Mouse (Mus musculus): ENCODE measurements around the gene Pum3. TPM values are rescaled to one million over a fixed set of nuclear protein-coding genes. Genes with fewer than 3 reads are reported as not detected.

Gene Pum3
- polyA plus RNA-seq, 1 experiment = 6.9 TPM

DNA sequence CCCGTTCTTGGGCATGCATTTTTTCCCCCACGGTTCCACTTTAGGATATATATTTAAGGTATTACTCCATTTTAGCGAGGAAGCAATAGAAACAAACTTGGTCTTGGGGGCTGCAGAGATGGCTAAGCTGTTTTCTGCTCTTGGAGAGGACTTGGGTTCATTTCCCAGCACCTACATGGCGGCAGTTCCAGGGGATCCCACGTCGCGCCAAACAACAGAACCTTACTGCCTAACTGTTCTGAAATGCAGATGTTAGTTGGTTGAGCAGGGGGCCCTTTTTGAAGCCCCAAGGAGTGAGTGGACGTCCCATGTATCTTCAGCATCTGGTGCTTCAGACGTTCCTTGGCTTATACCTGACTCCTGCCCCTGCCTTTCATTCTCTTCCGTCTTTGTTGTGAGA, 781 bp upstream of the Pum3 start:
- Histone ChIP-seq H3K4me3 (ENCODE audit: control insufficient read depth, low read depth, low read length) (peak overlapping the region; percentile 97), H3K36me3 (ENCODE audit: control insufficient read depth, insufficient read depth, low read length) (no peaks in the 10 kb centered on the region), H3K4me1 (ENCODE audit: control insufficient read depth, insufficient read depth, low read length) (peaks cover 11% of the 10 kb centered on the region), H3K27ac (ENCODE audit: control insufficient read depth, insufficient read depth, low read depth, low read length) (peak overlapping the region; percentile 86), H3K27me3 (ENCODE audit: control insufficient read depth, insufficient read depth, low read length) (no peaks in the 10 kb centered on the region)
- TF ChIP-seq CTCF (IDR thresholded peaks at IDR 0.05; ENCODE audit: control insufficient read depth, insufficient read depth, insufficient replicate concordance, low read depth, low read length) (no peak), POLR2A (IDR thresholded peaks at IDR 0.05; ENCODE audit: control insufficient read depth, low read depth, low read length) (no peak)

DNA sequence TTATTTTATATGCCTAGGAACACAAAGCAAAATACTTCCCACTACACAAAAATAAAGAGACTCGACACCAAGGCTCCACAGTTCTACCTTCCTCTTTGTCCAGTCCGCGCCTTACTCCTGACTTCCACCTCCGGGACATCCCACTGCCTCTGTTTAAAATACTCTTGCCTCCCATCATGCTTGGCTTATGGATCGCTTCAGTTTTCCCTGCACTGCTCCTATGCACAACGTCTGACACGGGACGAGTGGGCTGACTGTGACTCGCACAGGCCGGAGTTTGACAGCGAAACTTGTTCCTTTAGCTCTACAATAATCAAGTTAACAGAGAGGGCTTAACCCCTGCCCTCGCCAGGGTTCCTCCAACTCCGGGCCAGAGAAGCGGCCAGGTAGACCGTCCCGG, 344 bp downstream of the Pum3 start:
- H3K27me3 ChIP-seq (ENCODE audit: control insufficient read depth, insufficient read depth, low read length) = no peaks in the 10 kb centered on the region
- H3K4me3 ChIP-seq (ENCODE audit: control insufficient read depth, low read depth, low read length) = peak overlapping the region; percentile 97
- H3K4me1 ChIP-seq (ENCODE audit: control insufficient read depth, insufficient read depth, low read length) = peaks cover 11% of the 10 kb centered on the region
- H3K27ac ChIP-seq (ENCODE audit: control insufficient read depth, insufficient read depth, low read depth, low read length) = peak overlapping the region; percentile 76
- TF ChIP-seq CTCF (IDR thresholded peaks at IDR 0.05; ENCODE audit: control insufficient read depth, insufficient read depth, insufficient replicate concordance, low read depth, low read length) (no peak), POLR2A (IDR thresholded peaks at IDR 0.05; ENCODE audit: control insufficient read depth, low read depth, low read length) (no peak)
- no peaks in the 10 kb centered on the region; the same call in 1 of the 2 replicates for H3K36me3 ChIP-seq (ENCODE audit: control insufficient read depth, insufficient read depth, low read length)

DNA sequence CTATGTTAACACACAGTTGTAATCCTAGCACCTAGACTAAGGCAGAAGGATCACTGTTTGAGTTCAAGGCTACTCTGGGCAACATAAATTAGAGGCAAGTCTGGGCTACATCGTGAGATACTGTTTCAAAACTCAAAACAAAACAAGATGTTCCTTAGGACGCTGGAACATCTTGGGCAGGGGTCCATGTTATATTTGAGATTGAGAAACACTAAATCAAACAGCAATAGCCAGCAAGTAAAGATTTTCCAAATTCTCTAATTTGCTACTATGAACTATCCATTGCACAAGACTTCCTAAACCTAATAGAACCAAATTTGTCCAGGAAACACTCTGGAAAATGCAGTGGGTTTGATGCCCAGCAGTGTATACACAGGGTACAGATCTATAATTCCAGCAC, 1.8 kb downstream of the Pum3 start:
- no peaks in the 10 kb centered on the region for H3K27me3 ChIP-seq (ENCODE audit: control insufficient read depth, insufficient read depth, low read length)

DNA sequence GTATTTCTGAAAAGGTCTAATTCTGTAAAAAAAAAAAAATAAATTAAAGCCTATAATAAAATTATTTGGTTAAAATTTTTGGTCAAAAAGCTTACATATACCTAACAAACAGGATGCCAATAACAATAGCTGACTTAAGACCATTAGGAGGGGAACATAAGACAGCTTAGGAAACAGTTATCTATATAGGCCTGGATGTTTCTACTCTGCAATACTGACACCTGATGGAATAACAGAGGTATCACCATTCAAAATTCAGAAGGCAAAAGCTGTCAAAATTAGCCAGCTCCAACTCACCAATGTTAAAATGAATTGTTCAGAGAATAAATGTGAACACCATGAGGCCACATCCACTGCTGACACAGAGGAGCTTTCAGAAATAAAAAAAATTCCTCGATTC, 3.2 kb downstream of the Pum3 start:
- Histone ChIP-seq H3K27me3 (ENCODE audit: control insufficient read depth, insufficient read depth, low read length) (no peaks in the 10 kb centered on the region), H3K4me3 (ENCODE audit: control insufficient read depth, low read depth, low read length) (no peak overlapping the region), H3K27ac (ENCODE audit: control insufficient read depth, insufficient read depth, low read depth, low read length) (no peak overlapping the region), H3K36me3 (ENCODE audit: control insufficient read depth, insufficient read depth, low read length) (no peaks in the 10 kb centered on the region; the same call in none of the 2 replicates), H3K4me1 (ENCODE audit: control insufficient read depth, insufficient read depth, low read length) (peaks cover 11% of the 10 kb centered on the region)
- TF ChIP-seq CTCF (IDR thresholded peaks at IDR 0.05; ENCODE audit: control insufficient read depth, insufficient read depth, insufficient replicate concordance, low read depth, low read length) = no peak
- no peak for TF ChIP-seq POLR2A (IDR thresholded peaks at IDR 0.05; ENCODE audit: control insufficient read depth, low read depth, low read length)

More for the DNA sequence above, 1.8 kb downstream of the Pum3 start:
- H3K4me1 ChIP-seq (ENCODE audit: control insufficient read depth, insufficient read depth, low read length) = peaks cover 11% of the 10 kb centered on the region
- no peak overlapping the region for H3K27ac ChIP-seq (ENCODE audit: control insufficient read depth, insufficient read depth, low read depth, low read length)
- TF ChIP-seq CTCF (IDR thresholded peaks at IDR 0.05; ENCODE audit: control insufficient read depth, insufficient read depth, insufficient replicate concordance, low read depth, low read length) = no peak
- TF ChIP-seq POLR2A (IDR thresholded peaks at IDR 0.05; ENCODE audit: control insufficient read depth, low read depth, low read length) = no peak
- H3K4me3 ChIP-seq (ENCODE audit: control insufficient read depth, low read depth, low read length) = no peak overlapping the region
- no peaks in the 10 kb centered on the region; the same call in 1 of the 2 replicates for H3K36me3 ChIP-seq (ENCODE audit: control insufficient read depth, insufficient read depth, low read length)

DNA sequence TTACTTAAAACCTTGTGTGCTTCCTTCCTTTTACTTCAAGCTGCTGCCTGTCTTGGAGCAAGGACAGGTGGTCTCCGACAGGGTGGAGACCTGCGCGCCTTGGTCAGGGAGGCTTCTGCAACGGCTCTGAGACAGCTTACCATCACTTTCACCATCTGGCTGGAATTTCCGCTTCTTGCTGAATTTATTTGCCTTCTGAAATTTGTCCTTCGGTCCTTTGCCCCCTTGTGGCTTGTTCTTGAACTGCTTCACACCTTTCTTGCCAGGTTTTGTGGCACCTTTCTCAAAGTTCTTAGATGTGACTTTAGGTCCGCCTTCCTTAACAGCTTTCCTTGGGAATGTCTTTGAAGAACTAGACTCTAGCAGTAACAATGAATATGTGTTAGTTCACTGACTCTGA, 4.0 kb downstream of the Pum3 start:
- Histone ChIP-seq H3K27ac (ENCODE audit: control insufficient read depth, insufficient read depth, low read depth, low read length) (no peak overlapping the region), H3K36me3 (ENCODE audit: control insufficient read depth, insufficient read depth, low read length) (peaks cover 1% of the 10 kb centered on the region), H3K4me3 (ENCODE audit: control insufficient read depth, low read depth, low read length) (no peak overlapping the region), H3K27me3 (ENCODE audit: control insufficient read depth, insufficient read depth, low read length) (no peaks in the 10 kb centered on the region), H3K4me1 (ENCODE audit: control insufficient read depth, insufficient read depth, low read length) (peaks cover 8% of the 10 kb centered on the region)
- no peak for TF ChIP-seq CTCF (IDR thresholded peaks at IDR 0.05; ENCODE audit: control insufficient read depth, insufficient read depth, insufficient replicate concordance, low read depth, low read length)
- no peak for TF ChIP-seq POLR2A (IDR thresholded peaks at IDR 0.05; ENCODE audit: control insufficient read depth, low read depth, low read length)

DNA sequence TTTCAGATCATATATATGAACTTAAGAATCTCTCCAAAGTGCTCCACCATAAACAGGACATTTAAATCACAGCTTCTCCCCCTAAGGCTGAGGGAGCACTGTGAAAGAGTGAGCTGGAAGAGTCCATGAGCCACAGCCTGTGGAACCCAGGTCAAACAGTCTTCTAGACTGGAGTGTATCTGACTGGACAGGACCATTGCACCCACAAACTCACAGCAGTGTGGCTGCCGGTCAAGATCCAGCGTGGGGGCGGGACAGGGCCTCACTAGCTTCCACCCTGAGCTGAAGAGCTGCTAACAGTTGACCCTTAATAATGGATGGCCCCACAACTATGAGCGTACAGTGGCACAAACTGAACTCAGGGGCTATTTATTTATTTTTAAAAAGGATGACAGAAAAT, 12.2 kb downstream of the Pum3 start:
- no peak overlapping the region for H3K4me3 ChIP-seq (ENCODE audit: control insufficient read depth, low read depth, low read length)
- H3K27ac ChIP-seq (ENCODE audit: control insufficient read depth, insufficient read depth, low read depth, low read length) = no peak overlapping the region
- peaks cover 2% of the 10 kb centered on the region for H3K36me3 ChIP-seq (ENCODE audit: control insufficient read depth, insufficient read depth, low read length)

DNA sequence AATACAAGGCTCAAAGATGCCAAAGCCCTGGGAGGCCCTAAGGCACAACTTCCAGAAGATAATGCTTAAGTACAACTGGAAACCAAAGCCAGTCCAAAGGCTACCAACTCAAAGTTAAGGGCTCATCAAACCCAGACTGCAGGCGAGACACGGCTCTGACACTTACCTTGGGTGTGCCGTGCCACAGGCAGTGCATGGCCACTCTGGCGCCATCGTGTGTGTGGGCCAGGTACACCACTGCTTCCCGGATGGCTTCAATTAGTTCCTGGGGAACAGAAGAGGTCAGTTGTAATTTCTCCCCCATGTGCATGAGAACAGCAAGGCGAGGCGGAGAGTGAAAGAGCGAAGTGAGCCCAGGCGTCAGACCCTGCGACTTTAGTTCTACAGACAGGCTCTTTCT, 13.1 kb downstream of the Pum3 start:
- H3K27ac ChIP-seq (ENCODE audit: control insufficient read depth, insufficient read depth, low read depth, low read length) = no peak overlapping the region
- peak; percentile 47; the same call in 1 of the 2 replicates for TF ChIP-seq CTCF (IDR thresholded peaks at IDR 0.05; ENCODE audit: control insufficient read depth, insufficient read depth, insufficient replicate concordance, low read depth, low read length)
- TF ChIP-seq POLR2A (IDR thresholded peaks at IDR 0.05; ENCODE audit: control insufficient read depth, low read depth, low read length) = no peak
- no peak overlapping the region for H3K4me3 ChIP-seq (ENCODE audit: control insufficient read depth, low read depth, low read length)
- peaks cover 2% of the 10 kb centered on the region for H3K36me3 ChIP-seq (ENCODE audit: control insufficient read depth, insufficient read depth, low read length)
- H3K27me3 ChIP-seq (ENCODE audit: control insufficient read depth, insufficient read depth, low read length) = no peaks in the 10 kb centered on the region
- H3K4me1 ChIP-seq (ENCODE audit: control insufficient read depth, insufficient read depth, low read length) = no peaks in the 10 kb centered on the region

More for the DNA sequence above, 12.2 kb downstream of the Pum3 start:
- Histone ChIP-seq H3K4me1 (ENCODE audit: control insufficient read depth, insufficient read depth, low read length) (no peaks in the 10 kb centered on the region), H3K27me3 (ENCODE audit: control insufficient read depth, insufficient read depth, low read length) (no peaks in the 10 kb centered on the region)
- TF ChIP-seq CTCF (IDR thresholded peaks at IDR 0.05; ENCODE audit: control insufficient read depth, insufficient read depth, insufficient replicate concordance, low read depth, low read length) = no peak
- TF ChIP-seq POLR2A (IDR thresholded peaks at IDR 0.05; ENCODE audit: control insufficient read depth, low read depth, low read length) = no peak

DNA sequence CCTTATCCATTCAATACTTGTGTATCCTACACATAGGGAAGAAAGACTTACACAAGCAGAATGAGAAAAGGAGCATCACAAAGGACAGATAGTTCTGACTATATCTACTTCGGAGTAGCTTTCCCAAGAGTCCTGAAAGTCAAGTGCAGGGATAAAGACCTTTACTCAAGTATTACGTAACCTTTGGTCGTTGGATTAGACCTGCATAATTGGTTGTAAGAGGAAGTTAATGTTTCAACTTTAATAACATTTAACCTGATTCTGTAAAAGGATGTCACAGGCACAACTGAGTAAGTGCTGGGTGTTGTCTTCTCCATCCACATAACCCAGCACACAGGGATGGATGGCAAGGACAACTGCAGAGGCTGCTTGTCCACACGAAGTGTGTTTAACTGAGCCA, 18.3 kb downstream of the Pum3 start:
- H3K4me3 ChIP-seq (ENCODE audit: control insufficient read depth, low read depth, low read length) = no peak overlapping the region
- H3K27ac ChIP-seq (ENCODE audit: control insufficient read depth, insufficient read depth, low read depth, low read length) = no peak overlapping the region
- TF ChIP-seq POLR2A (IDR thresholded peaks at IDR 0.05; ENCODE audit: control insufficient read depth, low read depth, low read length) (no peak), CTCF (IDR thresholded peaks at IDR 0.05; ENCODE audit: control insufficient read depth, insufficient read depth, insufficient replicate concordance, low read depth, low read length) (no peak)
- no peaks in the 10 kb centered on the region for H3K27me3 ChIP-seq (ENCODE audit: control insufficient read depth, insufficient read depth, low read length)
- H3K4me1 ChIP-seq (ENCODE audit: control insufficient read depth, insufficient read depth, low read length) = no peaks in the 10 kb centered on the region
- H3K36me3 ChIP-seq (ENCODE audit: control insufficient read depth, insufficient read depth, low read length) = no peaks in the 10 kb centered on the region; the same call in 1 of the 2 replicates
